Mouse (Mus musculus) right cerebral cortex, adult 18-20 months (tissue): ENCODE results near the gene Ubtd2.

ENCODE experiments used
- DNase-seq: peaks from one replicate; pipeline ENCODE4 v3.0.0; 2022; ENCODE audit warnings: mixed read lengths

Ubtd2 gene

GRCm38 (mm10) chr11:32521246-32521645 is 66.1 kb downstream of the Ubtd2 start:
- no peak for DNase-seq

- no peak for DNase-seq
Observed at GRCm38 (mm10) chr11:32524122-32524920, 69.2 kb downstream of the Ubtd2 start.

GRCm38 (mm10) chr11:32527006-32527405 is 71.8 kb downstream of the Ubtd2 start:
- no peak for DNase-seq

GRCm38 (mm10) chr11:32530151-32530550 is 75.0 kb downstream of the Ubtd2 start:
- DNase-seq, result no peak

GRCm38 (mm10) chr11:32531871-32532764 is 76.9 kb downstream of the Ubtd2 start, which contains the start of gene Efcab9:
TSS of gene Efcab9 (minus strand) at chr11:32532081.
- no peak for DNase-seq

GRCm38 (mm10) chr11:32532765-32533481 is 77.8 kb downstream of the Ubtd2 start, which contains the start of gene Stk10:
TSS of gene Stk10 (plus strand) at chr11:32533305.
- peak; percentile 95 for DNase-seq

GRCm38 (mm10) chr11:32533482-32534261 is 78.5 kb downstream of the Ubtd2 start:
- peak; percentile 67 for DNase-seq

GRCm38 (mm10) chr11:32534453-32535075 is 79.4 kb downstream of the Ubtd2 start:
- DNase-seq, result no peak

- no peak for DNase-seq
Observed at GRCm38 (mm10) chr11:32535646-32536045, 80.5 kb downstream of the Ubtd2 start.

- DNase-seq, result no peak
Observed at GRCm38 (mm10) chr11:32536954-32537353, 81.8 kb downstream of the Ubtd2 start.

GRCm38 (mm10) chr11:32538435-32538834 is 83.3 kb downstream of the Ubtd2 start:
- DNase-seq, result no peak

- no peak for DNase-seq
Observed at GRCm38 (mm10) chr11:32538846-32539245, 83.7 kb downstream of the Ubtd2 start.

- DNase-seq, result no peak
Observed at GRCm38 (mm10) chr11:32539717-32540116, 84.5 kb downstream of the Ubtd2 start.

GRCm38 (mm10) chr11:32540463-32540862 is 85.3 kb downstream of the Ubtd2 start:
- no peak for DNase-seq

GRCm38 (mm10) chr11:32542181-32542580 is 87.0 kb downstream of the Ubtd2 start:
- DNase-seq, result no peak

- DNase-seq, result no peak
Observed at GRCm38 (mm10) chr11:32542687-32543411, 87.7 kb downstream of the Ubtd2 start.

GRCm38 (mm10) chr11:32544041-32544440 is 88.9 kb downstream of the Ubtd2 start:
- no peak for DNase-seq

GRCm38 (mm10) chr11:32544497-32544896 is 89.3 kb downstream of the Ubtd2 start:
- no peak for DNase-seq

- no peak for DNase-seq
Observed at GRCm38 (mm10) chr11:32545605-32546004, 90.4 kb downstream of the Ubtd2 start.

- DNase-seq, result no peak
Observed at GRCm38 (mm10) chr11:32546483-32546882, 91.3 kb downstream of the Ubtd2 start.

- DNase-seq, result no peak
Observed at GRCm38 (mm10) chr11:32547391-32547947, 92.3 kb downstream of the Ubtd2 start.
